Mouse (Mus musculus): Measurements from ENCODE around the gene Ccdc85b.
"Not testable (repeated sequence)": the region's sequence is repeated elsewhere in the genome, so short reads cannot be mapped to it uniquely, and the experiment has no call there.

Gene Ccdc85b

GRCm38 (mm10) chr19:5424782-5425741, 32.6 kb downstream of the Ccdc85b start, which contains the start of the genes Drap1 and AI837181:
Gene Drap1, minus strand, starts transcription at chr19:5424979.
Gene AI837181, plus strand, starts transcription at chr19:5425144.
- peak; percentile 80 for DNase-seq (ENCODE audit: low spot score in 2 of 2)

- peak in 1 of 2 experiments; percentile 45 for DNase-seq (ENCODE audit: low spot score in 2 of 2)
Measured at GRCm38 (mm10) chr19:5424092-5424781, 33.5 kb downstream of the Ccdc85b start.

DNA sequence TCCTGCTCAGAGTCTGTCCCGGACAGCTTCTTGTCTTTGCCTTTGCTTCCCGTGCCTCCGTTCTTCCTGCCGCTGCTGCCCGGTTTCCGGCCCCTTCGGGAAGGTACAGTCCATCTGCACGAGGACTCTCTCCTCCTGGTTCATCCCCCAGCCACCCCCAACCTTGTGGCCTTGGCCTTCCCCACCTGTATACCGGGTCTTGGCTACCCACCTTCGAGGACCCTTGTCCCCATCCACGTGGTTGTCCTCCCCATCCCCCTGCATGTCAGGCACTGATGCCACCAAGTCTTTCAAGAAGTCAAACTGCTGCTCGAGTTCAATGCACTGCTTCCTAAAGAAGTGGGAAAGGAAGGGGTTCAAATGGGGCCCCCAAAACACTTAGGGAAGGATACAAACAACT, 34.1 kb downstream of the Ccdc85b start:
- no peak for DNase-seq (ENCODE audit: low spot score in 2 of 2)

DNA sequence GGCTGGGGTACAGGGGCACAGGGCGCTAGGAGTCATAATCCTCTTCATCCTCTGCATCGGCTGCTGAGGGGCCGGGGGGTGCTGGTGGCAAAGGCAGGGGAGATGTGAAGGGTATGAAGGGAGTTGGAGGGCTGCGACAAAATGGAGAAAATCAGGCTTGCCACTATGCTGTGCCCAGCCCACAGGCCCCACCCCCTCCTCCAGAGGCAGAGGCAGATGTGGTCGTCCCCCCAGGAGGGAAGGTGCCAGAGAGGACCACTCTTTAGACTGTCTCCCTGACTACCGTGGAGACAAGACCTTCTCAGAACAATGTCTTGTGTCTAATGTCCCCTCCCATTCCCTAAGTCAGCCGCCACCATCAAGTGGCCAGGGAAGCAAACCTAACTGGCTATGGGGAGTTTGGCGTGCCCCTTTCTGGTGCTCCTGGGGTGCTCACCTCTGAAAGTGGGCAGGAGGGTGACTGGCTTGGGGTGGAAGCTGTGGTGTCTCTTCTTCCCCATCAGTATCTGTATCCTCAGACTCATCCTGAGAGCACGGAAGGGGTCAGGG, 34.7 kb downstream of the Ccdc85b start:
- DNase-seq (ENCODE audit: low spot score in 2 of 2) = no peak

DNA sequence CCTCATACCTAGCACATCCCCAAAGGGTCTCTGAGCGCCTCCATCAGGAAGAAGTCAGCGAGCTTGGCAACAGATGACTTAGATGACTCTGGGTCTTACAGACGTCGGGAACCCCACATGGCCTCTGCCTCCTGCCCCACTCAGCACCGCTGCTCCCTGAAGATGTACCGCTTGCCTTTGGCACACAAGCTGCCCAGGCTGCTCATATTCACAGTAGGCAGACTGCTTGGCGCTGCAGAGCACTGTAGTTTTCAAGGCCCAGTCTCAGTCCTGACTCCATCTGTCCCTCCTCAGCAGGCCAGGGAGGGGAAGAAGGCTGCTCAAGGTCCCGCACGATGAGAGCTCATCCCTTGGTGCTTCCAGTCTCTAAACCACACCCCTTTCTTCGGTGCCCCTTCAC, 35.4 kb downstream of the Ccdc85b start:
- no peak for DNase-seq (ENCODE audit: low spot score in 2 of 2)

DNA sequence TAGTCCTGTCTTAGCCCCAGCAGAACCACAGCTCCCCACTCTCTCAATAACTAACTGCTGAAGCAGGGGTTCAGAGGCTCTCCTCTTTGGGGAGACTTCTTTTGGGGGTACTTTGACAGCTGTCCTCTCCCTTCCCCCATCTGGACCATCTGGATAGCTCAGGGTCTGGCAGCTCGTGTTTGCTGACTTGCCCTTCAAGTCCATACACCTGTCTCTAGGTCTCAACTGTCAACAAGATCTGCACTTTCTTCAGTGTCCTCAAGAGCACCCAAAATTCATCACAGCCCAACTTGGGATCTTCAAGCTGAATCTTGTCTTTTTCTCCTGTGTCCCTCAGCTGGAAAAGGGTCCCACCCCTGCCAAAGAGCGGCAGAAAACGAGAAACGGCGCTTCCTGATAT, 35.9 kb downstream of the Ccdc85b start:
- DNase-seq (ENCODE audit: low spot score in 2 of 2) = no peak

DNA sequence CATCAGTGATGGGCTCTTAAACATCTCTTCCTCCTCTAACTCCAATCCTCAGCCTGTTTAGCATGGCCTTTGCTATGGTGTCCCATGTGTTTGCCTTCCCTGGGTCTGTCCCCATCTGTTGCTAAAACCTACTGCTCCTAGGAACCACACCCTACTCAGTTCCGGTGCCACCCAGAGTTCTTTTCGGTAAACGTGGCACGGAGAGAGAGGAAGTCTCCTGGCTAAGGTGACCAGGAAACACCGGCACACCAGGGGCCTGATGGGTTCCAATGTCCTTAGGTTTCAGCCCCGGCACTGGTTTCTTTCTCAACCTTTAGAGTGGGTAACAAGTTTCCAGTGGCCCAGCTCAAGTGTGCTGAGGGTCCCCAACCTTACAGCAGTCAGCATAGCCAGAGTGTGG, 37.1 kb downstream of the Ccdc85b start:
- no peak for DNase-seq (ENCODE audit: low spot score in 2 of 2)

GRCm38 (mm10) chr19:5419630-5420029, 38.1 kb downstream of the Ccdc85b start:
- no peak for DNase-seq (ENCODE audit: low spot score in 2 of 2)

GRCm38 (mm10) chr19:5418750-5419466, 38.8 kb downstream of the Ccdc85b start:
- DNase-seq (ENCODE audit: low spot score in 2 of 2) = no peak

DNA sequence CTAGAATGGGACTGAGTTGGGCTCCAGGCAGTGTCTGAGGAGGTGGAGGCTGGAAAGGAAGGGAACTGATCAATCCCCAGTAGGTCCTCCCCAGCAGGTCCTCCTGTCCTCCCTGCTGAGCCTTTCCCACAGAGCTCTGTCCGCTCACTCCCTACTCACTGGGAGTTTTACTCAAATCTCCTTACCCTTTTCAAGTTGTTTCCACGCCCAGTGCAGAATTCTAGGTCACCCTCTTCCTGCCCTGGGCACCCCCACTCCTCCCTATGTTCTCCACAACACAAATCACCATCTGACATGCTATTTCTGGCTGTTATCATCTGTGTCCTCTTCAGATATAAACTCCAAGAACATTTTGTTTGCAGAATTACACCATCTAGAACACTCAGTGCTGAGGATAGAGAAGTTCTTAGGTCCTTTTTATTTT, 43.1 kb downstream of the Ccdc85b start:
- DNase-seq (ENCODE audit: low spot score in 2 of 2) = no peak

DNA sequence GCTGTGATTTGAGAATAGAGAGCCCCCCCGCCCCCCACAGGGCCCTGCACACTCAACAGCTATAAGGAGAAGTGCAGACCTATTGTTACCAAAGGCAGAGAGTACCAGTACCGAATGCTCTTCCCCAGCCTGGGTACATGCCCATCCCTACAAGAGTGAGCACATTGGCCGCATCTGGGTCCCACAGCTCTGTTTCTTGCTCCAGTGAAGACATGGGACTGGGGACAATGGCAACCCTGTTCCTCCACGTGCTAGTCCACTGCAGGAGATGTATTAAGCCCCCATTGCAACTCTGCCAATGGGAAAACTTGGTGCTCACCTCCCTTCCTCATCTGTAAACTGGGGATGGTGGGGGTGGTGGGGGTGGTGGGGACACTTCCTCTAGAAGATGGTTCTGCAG, 43.9 kb downstream of the Ccdc85b start:
- no peak for DNase-seq (ENCODE audit: low spot score in 2 of 2)

DNA sequence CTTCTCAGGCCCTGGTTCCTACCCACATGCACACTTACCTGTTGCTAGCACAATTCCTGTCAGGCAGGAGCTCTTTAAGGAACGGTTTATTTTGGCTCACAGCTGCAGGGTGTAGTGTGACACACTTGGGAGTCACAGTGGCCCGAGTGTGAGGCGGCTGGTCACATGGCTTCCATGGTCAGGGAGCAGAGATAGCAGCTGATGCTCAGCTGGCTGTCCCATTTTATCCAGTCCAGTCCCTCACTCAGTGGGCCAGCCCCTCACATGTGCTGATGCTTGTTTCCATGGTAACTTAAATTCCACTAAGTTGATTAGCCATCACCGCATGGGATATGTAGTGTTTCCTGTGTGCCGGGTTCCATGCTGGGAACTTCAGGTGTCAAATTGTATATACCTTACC, 45.7 kb downstream of the Ccdc85b start:
- DNase-seq (ENCODE audit: low spot score in 2 of 2) = no peak

GRCm38 (mm10) chr19:5410641-5411040, 47.1 kb downstream of the Ccdc85b start:
- DNase-seq (ENCODE audit: low spot score in 2 of 2) = no peak

- no peak for DNase-seq (ENCODE audit: low spot score in 2 of 2)
Measured at GRCm38 (mm10) chr19:5409068-5409467, 48.6 kb downstream of the Ccdc85b start.

- DNase-seq (ENCODE audit: low spot score in 2 of 2) = no peak
Measured at GRCm38 (mm10) chr19:5408057-5409001, 49.4 kb downstream of the Ccdc85b start.

- no peak for DNase-seq (ENCODE audit: low spot score in 2 of 2)
Measured at GRCm38 (mm10) chr19:5407133-5407532, 50.6 kb downstream of the Ccdc85b start.

GRCm38 (mm10) chr19:5406531-5407126, 51.1 kb downstream of the Ccdc85b start:
- DNase-seq (ENCODE audit: low spot score in 2 of 2) = not testable (repeated sequence)

- DNase-seq (ENCODE audit: low spot score in 2 of 2) = no peak
Measured at GRCm38 (mm10) chr19:5405924-5406323, 51.8 kb downstream of the Ccdc85b start.
